Mouse (Mus musculus): ENCODE measurements at regions not wholly inside any gene's neighbourhood (a gene's known extent, or its start where the extent isn't known, plus 50 kb on each side); places are given as distances from the start of the nearest gene placed in this dataset.

GRCm38 (mm10) chr4:131208637-131209036 is 264.5 kb downstream of the Matn1 start:
- intact Hi-C loops (cut with DNase I), result no loop called here

- intact Hi-C loops (cut with DNase I), result no loop called here
Measured at GRCm38 (mm10) chr4:131212711-131213110, 268.5 kb downstream of the Matn1 start.

DNA sequence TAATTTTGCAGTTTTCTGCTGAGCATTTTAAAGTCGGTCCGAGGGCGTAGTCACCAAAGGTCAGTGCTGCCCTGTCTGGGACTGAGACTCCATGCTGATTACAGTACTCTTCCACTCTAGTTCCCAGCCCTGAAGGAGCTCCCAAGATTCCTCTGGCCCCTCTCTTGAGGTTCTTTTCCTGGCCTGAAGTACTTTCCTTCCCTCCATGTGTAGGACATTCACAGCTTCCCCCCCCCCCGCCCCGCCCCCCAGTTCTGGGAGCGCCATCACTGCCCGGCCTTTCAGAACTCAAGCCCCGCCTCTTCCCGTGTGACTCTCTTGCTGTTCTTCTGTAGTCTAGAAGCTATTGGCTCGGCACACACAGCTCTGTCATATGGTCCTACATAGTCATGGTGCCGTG is 271.5 kb downstream of the Matn1 start:
- intact Hi-C loops (cut with DNase I), result no loop called here

GRCm38 (mm10) chr4:131216361-131216760 is 272.2 kb downstream of the Matn1 start:
- intact Hi-C loops (cut with DNase I), result no loop called here

- intact Hi-C loops (cut with DNase I), result no loop called here
Measured at GRCm38 (mm10) chr4:131217083-131217482, 272.9 kb downstream of the Matn1 start.

DNA sequence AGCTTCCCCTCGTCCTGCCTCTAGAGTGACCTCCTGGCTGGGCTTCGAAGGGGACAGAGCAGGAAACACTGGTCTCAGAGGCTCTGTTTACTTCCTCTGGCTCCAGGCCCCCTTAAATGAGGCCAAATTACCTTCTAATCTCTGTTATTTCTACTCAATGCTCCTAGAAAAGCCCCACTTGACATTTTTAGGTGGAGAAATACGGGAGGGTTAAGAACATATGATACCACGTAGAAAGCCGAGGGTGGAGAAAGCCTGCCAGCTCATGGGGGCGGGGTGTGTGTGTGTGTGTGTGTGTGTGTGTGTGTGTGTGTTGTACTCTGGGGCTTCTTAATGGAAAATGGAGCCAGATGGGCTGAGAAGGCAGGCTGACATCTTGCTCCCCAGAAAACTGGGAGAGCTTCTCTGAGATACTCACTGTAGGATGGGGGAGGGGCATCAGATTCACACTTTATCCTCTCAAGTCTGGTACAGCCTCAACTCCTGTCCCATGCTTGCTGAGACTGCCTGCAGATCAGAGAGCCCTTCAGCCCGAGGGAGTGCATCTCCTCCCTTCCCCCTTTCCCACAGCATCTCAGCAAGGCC is 273.5 kb downstream of the Matn1 start:
- intact Hi-C loops (cut with DNase I), result no loop called here

DNA sequence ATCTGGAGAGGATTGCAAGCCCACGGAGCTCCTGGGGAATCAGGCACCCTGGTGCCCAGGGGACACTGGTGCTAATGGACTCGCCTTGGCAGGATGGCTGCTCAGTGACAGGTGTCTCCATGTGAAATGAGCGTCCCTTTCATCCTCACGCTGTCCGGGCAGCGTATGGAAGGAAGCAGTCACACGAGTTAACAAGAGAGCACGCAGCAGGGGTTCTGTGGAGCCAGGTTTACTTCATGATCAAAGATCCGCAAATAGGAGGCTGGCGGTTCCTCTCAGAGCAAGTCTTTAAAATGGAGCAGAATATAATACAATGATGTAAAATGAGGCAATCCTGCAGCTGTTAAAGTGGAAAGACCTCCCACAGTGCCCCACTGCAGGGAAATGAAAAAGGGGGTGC is 276.8 kb downstream of the Matn1 start:
- intact Hi-C loops (cut with DNase I), result no loop called here

DNA sequence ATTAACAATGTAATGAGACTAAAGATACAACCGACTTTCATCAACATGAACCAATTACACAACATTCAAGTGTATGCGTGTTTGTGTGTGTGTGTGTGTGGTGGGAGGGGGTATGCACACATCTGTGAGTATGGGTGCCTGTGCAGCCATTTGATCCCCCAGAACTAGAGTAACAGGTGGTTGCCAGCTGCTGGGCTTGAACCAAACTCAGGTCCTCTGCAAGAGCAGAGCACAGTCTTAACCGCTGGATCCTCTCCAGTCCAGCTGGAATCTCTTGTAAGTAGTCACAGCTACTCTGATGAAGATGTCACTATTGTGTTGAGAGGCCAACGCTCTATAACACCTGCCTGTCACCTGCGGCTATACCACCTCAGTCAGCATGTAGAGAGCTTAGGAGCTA is 286.2 kb downstream of the Matn1 start:
- intact Hi-C loops (cut with DNase I), result no loop called here

DNA sequence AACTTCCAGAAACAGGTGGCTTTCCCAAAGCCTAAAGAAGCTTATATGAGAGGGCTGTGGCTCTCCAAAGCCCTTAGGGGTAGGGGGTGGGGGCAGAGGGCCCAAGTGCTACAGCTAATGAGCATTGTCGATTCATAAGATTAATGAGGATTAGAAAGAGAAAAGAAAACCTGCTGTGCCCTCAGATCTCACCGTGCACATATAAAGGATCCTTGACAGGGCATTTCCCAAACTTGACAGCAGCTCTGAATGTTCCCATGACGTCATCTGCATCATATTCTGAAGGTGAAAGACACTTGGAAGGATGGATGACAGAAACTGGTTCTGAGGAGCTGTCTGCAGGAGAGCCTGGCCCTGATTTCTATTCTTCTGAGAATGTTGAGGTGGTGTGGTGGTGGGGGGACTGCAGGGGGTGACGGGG is 292.4 kb downstream of the Matn1 start:
- intact Hi-C loops (cut with DNase I), result no loop called here

GRCm38 (mm10) chr4:131238591-131238990 is 294.4 kb downstream of the Matn1 start:
- intact Hi-C loops (cut with DNase I), result no loop called here

DNA sequence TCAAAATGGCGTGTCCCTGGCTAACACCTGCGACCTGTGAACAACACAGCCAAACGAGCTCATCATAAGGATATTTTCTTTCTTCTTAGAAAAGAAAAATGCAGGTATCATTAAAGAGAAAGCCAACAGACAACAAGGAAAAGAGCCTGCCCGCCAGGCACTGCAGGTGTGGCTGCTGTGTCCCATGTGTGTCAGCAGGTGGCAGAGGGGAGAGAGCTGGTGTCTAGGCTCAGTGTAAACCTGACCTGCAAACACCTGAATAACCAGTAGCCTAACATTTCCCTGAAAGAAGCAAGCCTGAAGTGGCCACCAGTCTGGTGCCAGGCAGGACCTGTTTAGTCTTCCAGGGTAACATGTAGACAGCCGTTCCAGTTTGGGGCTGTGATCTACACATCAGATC is 294.9 kb downstream of the Matn1 start:
- intact Hi-C loops (cut with DNase I), result no loop called here

- intact Hi-C loops (cut with DNase I), result no loop called here
Measured at GRCm38 (mm10) chr4:131240457-131240856, 296.3 kb downstream of the Matn1 start.

DNA sequence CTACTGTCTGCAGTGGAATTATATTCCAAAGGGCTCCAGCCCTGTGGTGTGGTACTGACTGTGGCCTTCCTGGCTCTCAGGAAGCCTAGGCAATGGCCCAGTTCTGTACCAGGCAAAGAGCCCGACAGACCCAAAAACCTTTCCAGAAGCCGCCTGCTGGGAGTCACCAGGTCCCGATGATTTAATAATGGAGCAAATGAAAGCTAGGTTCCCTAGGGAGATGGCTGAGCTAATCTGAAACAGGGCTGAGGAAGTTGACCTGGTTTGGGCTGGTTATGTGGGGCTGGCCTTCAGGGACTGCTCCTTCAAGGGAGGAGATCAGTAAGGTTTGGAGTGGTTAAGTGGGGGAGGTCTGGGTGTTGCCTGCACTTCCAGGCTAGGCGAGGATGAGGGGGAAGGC is 298.1 kb downstream of the Matn1 start:
- intact Hi-C loops (cut with DNase I), result no loop called here

- intact Hi-C loops (cut with DNase I), result no loop called here
Measured at GRCm38 (mm10) chr4:131243744-131244387, 299.7 kb downstream of the Matn1 start.

GRCm38 (mm10) chr4:131252602-131253442 is 308.6 kb downstream of the Matn1 start:
- intact Hi-C loops (cut with DNase I), result loop anchor here (2.0 to 5.0 kb wide), 5 partner anchors 112 to 584 kb away; partner anchors contain the start of gene Ptpru

- intact Hi-C loops (cut with DNase I), result loop anchor here (2.0 to 5.0 kb wide), 5 partner anchors 111 to 584 kb away; partner anchors contain the start of gene Ptpru
Measured at GRCm38 (mm10) chr4:131253443-131253817, 309.2 kb downstream of the Matn1 start.

GRCm38 (mm10) chr4:131254243-131254642 is 310.1 kb downstream of the Matn1 start:
- intact Hi-C loops (cut with DNase I), result loop anchor here (5.0 kb wide), 2 partner anchors 292 to 583 kb away; partner anchors contain the start of gene Ptpru

GRCm38 (mm10) chr4:131254691-131255090 is 310.5 kb downstream of the Matn1 start:
- intact Hi-C loops (cut with DNase I), result loop anchor here (5.0 kb wide), 2 partner anchors 292 to 583 kb away; partner anchors contain the start of gene Ptpru

DNA sequence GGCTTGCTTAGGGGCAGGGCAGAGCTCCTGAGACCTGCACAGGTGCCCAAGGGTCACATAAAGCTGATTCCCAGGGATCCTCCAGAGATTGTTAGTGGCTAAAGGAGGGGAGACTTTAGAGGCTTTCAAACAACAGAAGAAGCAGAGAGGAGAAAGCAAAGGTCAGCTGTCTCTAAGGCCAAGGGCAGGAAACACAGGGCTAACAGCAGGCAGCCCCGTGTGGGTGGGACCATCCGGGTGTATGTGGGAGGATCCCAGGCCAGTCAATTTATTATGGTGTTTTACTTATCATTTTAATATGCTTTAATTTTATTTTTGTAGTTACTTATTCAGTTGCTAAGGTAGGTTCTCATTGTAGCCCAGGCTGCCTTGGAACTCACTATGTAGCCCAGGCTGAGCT is 317.1 kb downstream of the Matn1 start:
- intact Hi-C loops (cut with DNase I), result no loop called here

- intact Hi-C loops (cut with DNase I), result no loop called here
Measured at GRCm38 (mm10) chr4:131262909-131263308, 318.7 kb downstream of the Matn1 start.

DNA sequence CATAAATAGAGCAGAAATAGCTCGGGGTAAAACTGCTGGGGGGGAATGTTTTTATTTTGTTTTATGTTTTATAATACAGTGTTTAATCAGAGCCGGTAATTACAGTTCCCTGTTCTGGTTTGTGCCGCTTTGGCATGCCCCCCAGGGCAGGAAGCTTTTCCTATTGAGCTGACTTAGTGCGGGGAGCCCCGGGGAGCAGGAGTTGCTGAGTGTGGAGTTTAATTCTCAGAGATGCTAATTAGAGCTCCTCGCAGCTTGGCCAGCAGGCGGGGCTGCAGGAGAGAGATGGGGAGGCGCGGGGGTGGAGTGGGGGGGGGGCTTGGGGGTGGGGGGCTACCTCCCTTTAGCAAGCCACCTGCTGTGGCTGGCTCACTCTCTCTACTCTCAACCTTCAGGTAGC is 322.6 kb downstream of the Matn1 start:
- intact Hi-C loops (cut with DNase I), result no loop called here

DNA sequence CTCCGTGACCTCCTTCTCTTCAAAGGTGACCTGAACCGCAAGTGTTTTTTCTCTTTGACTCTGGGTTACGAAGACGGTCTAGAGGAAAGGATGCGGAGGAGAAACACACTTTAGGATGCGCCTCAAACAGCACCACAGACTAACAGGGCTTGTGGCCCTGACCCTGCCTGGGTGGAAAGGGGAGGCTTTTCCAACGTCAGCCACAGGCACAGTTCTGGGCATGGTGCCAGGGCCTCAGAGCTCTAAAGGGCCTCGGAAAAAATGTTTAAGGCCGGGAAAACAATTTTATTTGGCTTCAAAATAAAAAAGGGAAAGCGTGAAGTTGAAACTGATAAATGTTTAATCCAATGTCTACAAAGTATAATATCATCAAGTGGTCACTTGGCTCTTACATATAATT is 323.6 kb downstream of the Matn1 start:
- intact Hi-C loops (cut with DNase I), result no loop called here
